Comparison of ENCODE assay signal across 30 mouse cellular contexts in genomic region chr15:97693411-97693810, GRCm38 (mm10). TPM values are rescaled to one million over a fixed set of nuclear protein-coding genes. Genes with fewer than 3 reads are reported as not detected.
DNase-seq lines count a peak whose midpoint lies in the region; TF ChIP-seq lines count a peak whose summit lies in the region.
"Had no signal": no experiment of that assay in that cellular context is flagged by ENCODE, and none has a peak within 500 bp of the region (broad histone marks: within the 10 kb centered on the region; RNA-seq: fewer than 3 reads in every experiment).

No protein-coding gene starts in this region.

- no peaks in the 10 kb centered on the region for H3K27me3 ChIP-seq in myocyte (ENCODE audit: control insufficient read depth, insufficient read depth, insufficient read length)
- no peaks in the 10 kb centered on the region for H3K27me3 ChIP-seq in midbrain, embryonic 10.5 days (ENCODE audit: low read depth, poor library complexity, severe bottlenecking)
- H3K27me3 ChIP-seq: forebrain, embryonic 12.5 days; limb, embryonic 12.5 days; liver, embryonic 15.5 days; megakaryocyte, embryonic 14.5 days; midbrain, embryonic 13.5 days had no signal

- no peaks in the 10 kb centered on the region for H3K79me2 ChIP-seq in myocyte (ENCODE audit: control insufficient read depth, insufficient read depth)

- H3K27ac ChIP-seq in midbrain, embryonic 10.5 days (replicated peaks), result no peak overlapping the region
- H3K27ac ChIP-seq: forebrain, embryonic 12.5 days; hindbrain, embryonic 10.5 days; limb, embryonic 12.5 days; liver, embryonic 15.5 days; midbrain, embryonic 13.5 days had no signal

- peak overlapping the region; percentile 1 for H3K4me2 ChIP-seq in myocyte (ENCODE audit: low read depth)
- H3K4me2 ChIP-seq: forebrain, embryonic 12.5 days; limb, embryonic 12.5 days; liver, embryonic 15.5 days; lung, embryonic 14.5 days; midbrain, embryonic 13.5 days had no signal

- H3K4me1 ChIP-seq in midbrain, embryonic 10.5 days, result no peaks in the 10 kb centered on the region
- H3K4me1 ChIP-seq: forebrain, embryonic 12.5 days; hindbrain, embryonic 10.5 days; limb, embryonic 12.5 days; liver, embryonic 15.5 days; megakaryocyte, embryonic 14.5 days; midbrain, embryonic 13.5 days had no signal

- no peaks in the 10 kb centered on the region for H3K9me3 ChIP-seq in midbrain, embryonic 10.5 days (replicated peaks)
- H3K9me3 ChIP-seq: forebrain, embryonic 12.5 days; G1E; hindbrain, embryonic 10.5 days; limb, embryonic 12.5 days; liver, embryonic 15.5 days; megakaryocyte, embryonic 14.5 days; midbrain, embryonic 13.5 days had no signal

- 96% methylated on average over 5 of the region's 5 CpGs for whole genome bisulfite sequencing in midbrain, embryonic 10.5 days

- TF ChIP-seq POLR2A in myocyte (IDR thresholded peaks at IDR 0.05; ENCODE audit: insufficient read length, low read depth), result no peak

- H3K36me3 ChIP-seq in myocyte (ENCODE audit: control insufficient read depth, insufficient read depth), result peaks cover 30% of the 10 kb centered on the region
- peaks cover 99% of the 10 kb centered on the region for H3K36me3 ChIP-seq in midbrain, embryonic 10.5 days

- H3K4me3 ChIP-seq in myocyte, result no peak overlapping the region
- H3K4me3 ChIP-seq in midbrain, embryonic 10.5 days, result no peak overlapping the region
- H3K4me3 ChIP-seq: erythroblast, embryonic 14.5 days; forebrain, embryonic 12.5 days; hindbrain, embryonic 10.5 days; limb, embryonic 12.5 days; liver, embryonic 15.5 days; megakaryocyte, embryonic 14.5 days; midbrain, embryonic 13.5 days had no signal

- no peak overlapping the region for H3ac ChIP-seq in myocyte (ENCODE audit: control insufficient read depth, insufficient read length)

- DNase-seq in lung, postnatal 36 days, result peak; percentile 9
- no peak for DNase-seq in lung, postnatal 25 days (ENCODE audit: low spot score)
- DNase-seq in MN1 (ENCODE audit: low spot score), result peak; percentile 47
- peak; percentile 60 for DNase-seq in adrenal gland, adult 8-10 months
- DNase-seq in spleen, postnatal 4 days (ENCODE audit: low spot score in 2 of 2), result no peak
- DNase-seq in midbrain, embryonic 10.5 days (ENCODE audit: low spot score), result no peak
- no peak for DNase-seq in urinary bladder, postnatal 4 days (ENCODE audit: low spot score in 2 of 2)
- DNase-seq: cerebellum, adult 11-12 months; cerebellum, adult 9-11 months; forebrain, postnatal 0 days; heart, postnatal 14 days; kidney, adult 18-20 months; kidney, postnatal 4 days; layer of hippocampus, postnatal 36 days; lung, embryonic 14.5 days; lung, postnatal 14 days; right cerebral cortex, adult 18-20 months; thymus, adult 2 months; thymus, postnatal 4 days had no signal

TF ChIP-seq in myocyte, 11 proteins besides CTCF, POLR2A, EP300 and RAD21:
- no peak for TF ChIP-seq SRF (IDR thresholded peaks at IDR 0.05; ENCODE audit: control insufficient read depth, insufficient read length, low read depth)
- TF ChIP-seq REST (IDR thresholded peaks at IDR 0.05; ENCODE audit: insufficient read depth, insufficient read length), result no peak

RNA-seq across cellular contexts. Expression of gene Rpap3, which starts 12.2 kb away (rescaled TPM):
- 10 to 100 TPM; 17.9 to 29.7 (median 26.3) TPM for total RNA-seq in adrenal gland, adult 8-10 months (2022)
- 11.7 TPM for polyA plus RNA-seq in myocyte (2012; fragmentation: generic; extraction: Trizol)
- 40.4 and 41.7 TPM in 2 replicates for polyA plus RNA-seq in midbrain, embryonic 10.5 days (2016; fragmentation: Nextera tagmentation; extraction: Ambion mirVana)

RNA-seq across cellular contexts. Expression of gene Endou, which starts 37.7 kb away (rescaled TPM):
- total RNA-seq in adrenal gland, adult 8-10 months (2022), result 1 to 10 TPM in 1 of 4 experiments, under 1 TPM in 3; 0.35 to 1.2 (median 0.75) TPM
- 0.01 TPM for polyA plus RNA-seq in myocyte (2012; fragmentation: generic; extraction: Trizol)
- polyA plus RNA-seq in midbrain, embryonic 10.5 days (2016; fragmentation: Nextera tagmentation; extraction: Ambion mirVana), result 0.12 and 0.26 TPM in 2 replicates
- polyA plus RNA-seq: erythroblast, embryonic 14.5 days; G1E; intestine, embryonic 14.5 days; lung, embryonic 14.5 days; neural tube, embryonic 14.5 days had no signal

Comparison
In these comparisons a context has a peak if more than half of its experiments do, and no peak if none do; other contexts are left out.
1. DNase-seq: peak in lung, postnatal 36 days (single experiment), MN1 (single experiment) and adrenal gland, adult 8-10 months (single experiment); none in lung, postnatal 25 days (single experiment), spleen, postnatal 4 days (0 of 2), midbrain, embryonic 10.5 days (single experiment) and urinary bladder, postnatal 4 days (0 of 2).